Mouse (Mus musculus) adrenal gland, postnatal 36 days (tissue): ENCODE data around the gene Nek4. TPM values are rescaled to one million over a fixed set of nuclear protein-coding genes. Genes with fewer than 3 reads are reported as not detected.

Experiments used
- DNase-seq, 2 experiments: peaks; one replicate each; pipeline ENCODE4 v3.0.0; 2021; ENCODE audit warnings: mixed read lengths in 1 of 2
- total RNA-seq, 2 experiments: library from RNA; stranded (reverse); gene quantifications; 2 replicates each; pipeline ENCODE4 v1.2.3; 2021

Gene Nek4
- total RNA-seq, 2 experiments from 2014 or later, result 11.2 to 12.6 TPM

GRCm38 (mm10) chr14:30960366-30960765 lies 9.2 kb downstream of the Nek4 start:
- DNase-seq, result no peak

DNA sequence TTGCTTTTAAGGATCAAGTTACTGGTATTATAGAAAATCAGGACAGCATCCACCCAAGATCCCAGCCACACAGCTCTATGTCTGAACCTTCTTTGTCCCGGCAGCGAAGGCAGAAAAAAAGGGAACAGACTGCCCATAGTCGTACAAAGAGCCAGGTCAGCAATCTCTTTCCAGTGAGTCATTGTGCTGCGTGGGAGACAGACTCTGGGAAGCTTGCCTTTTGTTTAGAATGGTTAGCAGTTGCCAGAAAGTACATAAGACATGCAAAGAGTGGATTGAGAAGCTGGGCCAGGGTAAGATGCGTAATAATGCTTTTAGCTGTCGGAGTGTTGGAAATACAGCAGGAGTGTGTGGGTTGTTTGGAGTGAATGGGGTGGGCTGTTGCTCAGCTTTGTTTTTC lies 23.0 kb downstream of the Nek4 start:
- DNase-seq, result peak; percentile 32 to 60

- no peak for DNase-seq
Measured at GRCm38 (mm10) chr14:30976222-30976621, 25.0 kb downstream of the Nek4 start.

DNA sequence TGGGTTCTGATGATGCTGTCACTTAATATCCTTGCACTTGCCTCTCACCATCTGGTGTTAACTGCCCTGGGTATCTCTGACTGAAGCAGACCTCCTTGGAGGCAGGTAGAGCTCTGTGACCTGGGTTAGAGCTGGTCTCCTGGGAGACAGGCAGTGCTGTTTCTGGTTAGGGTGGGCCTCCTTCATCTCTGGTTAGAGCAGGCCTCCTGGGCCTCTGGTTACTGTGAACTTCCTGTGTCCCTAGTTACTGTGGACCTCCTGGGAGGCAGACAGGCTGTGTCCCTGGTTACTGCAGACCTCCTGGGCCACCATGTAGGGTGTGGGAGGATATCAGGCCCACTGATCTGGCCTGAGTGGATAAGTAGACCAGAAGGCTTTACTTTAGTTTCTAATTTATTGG lies 45.2 kb downstream of the Nek4 start:
- no peak for DNase-seq

DNA sequence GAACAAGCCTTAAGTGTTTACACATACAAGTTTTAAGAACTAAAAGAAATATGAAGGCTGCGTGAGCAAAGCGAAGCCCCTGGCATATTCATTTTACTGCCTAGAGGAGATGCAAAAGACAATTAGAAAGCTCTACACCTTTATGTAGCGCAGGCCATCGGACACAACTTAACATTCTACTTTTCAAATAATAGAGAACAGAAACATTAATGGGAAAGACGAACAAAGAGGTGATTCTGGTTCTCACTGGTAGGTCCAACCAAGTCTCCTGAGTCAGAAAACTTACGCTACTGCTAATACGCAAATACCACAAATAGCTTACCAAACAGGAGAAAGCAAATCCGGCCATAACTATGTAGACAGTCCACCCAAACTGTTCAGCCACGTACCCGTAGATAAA lies 49.2 kb downstream of the Nek4 start:
- no peak for DNase-seq

DNA sequence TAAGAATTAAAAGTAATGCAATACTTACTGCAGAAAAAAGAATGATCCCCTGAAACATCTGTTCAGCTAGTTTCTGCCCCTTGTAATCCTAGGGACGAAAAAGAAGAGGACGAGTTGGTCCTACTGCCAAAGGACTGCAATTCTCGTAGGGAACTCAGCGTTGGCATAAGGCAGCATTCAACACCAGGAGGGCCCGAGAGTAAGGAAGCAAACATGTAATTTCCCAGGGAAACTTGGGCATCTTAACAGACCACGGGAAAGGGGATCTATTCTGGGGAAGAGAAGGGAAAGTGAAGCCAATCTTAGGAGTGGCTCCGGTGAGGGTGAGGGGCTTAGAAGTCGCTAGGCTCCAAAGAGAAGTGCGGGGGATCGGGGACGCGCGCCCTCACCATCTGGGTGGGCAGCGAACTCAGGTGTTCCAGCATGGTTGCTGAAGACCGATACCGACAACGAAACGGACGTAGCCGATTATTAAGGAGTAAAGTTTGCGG lies 49.7 kb downstream of the Nek4 start:
- no peak for DNase-seq

- DNase-seq, result peak; percentile 90 to 95
Measured at GRCm38 (mm10) chr14:31001307-31002205, 50.4 kb downstream of the Nek4 start, which contains the start of the genes Glt8d1 and Spcs1. Gene Glt8d1, plus strand, starts transcription at chr14:31001400. Gene Spcs1, minus strand, starts transcription at chr14:31001672.

- DNase-seq, result no peak
Measured at GRCm38 (mm10) chr14:31004527-31004926, 53.4 kb downstream of the Nek4 start.

DNA sequence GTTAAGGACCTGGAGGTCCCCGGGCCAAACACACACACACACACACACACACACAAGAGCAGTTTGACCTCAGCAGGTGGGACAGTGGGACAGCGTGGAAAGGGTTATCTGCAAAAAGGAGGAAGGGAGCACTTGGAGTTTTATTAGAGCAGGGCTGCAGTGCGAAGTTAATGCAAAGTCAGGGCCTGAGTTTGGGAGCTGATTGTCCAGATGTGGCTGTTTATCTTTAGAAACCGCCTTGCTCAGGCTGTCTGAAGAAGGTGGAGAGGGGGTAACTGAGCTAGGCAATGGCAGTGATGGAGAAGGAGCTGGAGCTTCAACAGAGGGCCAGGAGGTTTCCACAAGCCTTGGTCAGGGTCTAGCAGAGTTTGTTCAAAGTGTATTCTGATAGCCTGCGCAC lies 55.6 kb downstream of the Nek4 start:
- no peak for DNase-seq

- DNase-seq, result no peak
Measured at GRCm38 (mm10) chr14:31011588-31011987, 60.4 kb downstream of the Nek4 start.

DNA sequence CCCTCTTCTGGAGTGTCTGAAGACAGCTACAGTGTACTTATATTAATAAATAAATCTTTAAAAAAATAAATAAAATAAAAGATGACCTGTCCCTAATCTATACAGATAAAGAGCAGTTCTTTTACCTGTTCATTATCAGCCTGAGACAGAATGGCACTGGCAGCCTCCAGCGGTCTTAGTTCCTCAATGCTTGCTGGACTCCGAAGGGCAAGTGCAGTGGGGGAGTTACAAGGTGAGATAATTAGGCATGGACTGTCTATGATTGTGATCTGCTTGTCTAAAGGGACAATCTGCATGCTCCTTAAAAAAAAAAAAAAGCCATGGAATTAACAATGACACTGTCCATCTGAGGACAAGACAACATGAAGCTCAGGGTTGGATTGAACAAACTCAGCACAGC lies 62.8 kb downstream of the Nek4 start:
- no peak for DNase-seq

GRCm38 (mm10) chr14:31016063-31016462 lies 64.9 kb downstream of the Nek4 start:
- no peak for DNase-seq

DNA sequence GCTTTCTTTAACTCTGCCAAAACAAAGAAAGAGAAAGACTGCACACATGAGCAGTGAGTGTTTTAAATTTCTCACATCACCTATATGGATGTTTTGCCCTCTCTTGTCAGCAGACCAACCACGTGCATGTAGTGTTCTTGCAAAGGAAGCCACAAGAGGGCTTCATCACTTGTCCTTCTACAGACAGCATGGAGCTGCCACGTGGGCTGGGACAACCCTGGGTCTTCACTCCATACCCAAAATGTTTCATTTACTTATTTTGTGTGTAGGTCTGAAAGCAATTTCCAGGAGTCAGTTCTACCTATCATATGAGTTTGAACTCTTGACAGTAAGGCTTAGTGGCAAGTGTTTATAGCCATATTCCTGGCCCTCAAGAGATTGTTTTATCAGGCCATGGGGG lies 66.7 kb downstream of the Nek4 start:
- peak; percentile 32 to 40 for DNase-seq

- DNase-seq, result peak; percentile 98 to 99
Measured at GRCm38 (mm10) chr14:31018860-31019291, 67.7 kb downstream of the Nek4 start, which contains the start of the genes Pbrm1 and Gnl3. Gene Pbrm1, plus strand, starts transcription at chr14:31019138. Gene Gnl3, minus strand, starts transcription at chr14:31019152.

- DNase-seq, result peak; percentile 83 to 93
Measured at GRCm38 (mm10) chr14:31019331-31020205, 68.4 kb downstream of the Nek4 start.

- no peak for DNase-seq
Measured at GRCm38 (mm10) chr14:31022579-31022978, 71.4 kb downstream of the Nek4 start.

GRCm38 (mm10) chr14:31025785-31026184 lies 74.6 kb downstream of the Nek4 start:
- peak in 1 of 2 experiments; percentile 21 for DNase-seq

Other genes with a start within 250 kb of the Nek4 start
- 10 to 100 TPM; 27.8 to 29.2 TPM for gene Sfmbt1, start 236.5 kb upstream of the Nek4 start, total RNA-seq
- gene Tmem110, start 125.8 kb upstream of the Nek4 start, total RNA-seq, result 10 to 100 TPM; 16.9 to 26.3 TPM
- gene Mustn1, start 72.2 kb upstream of the Nek4 start, total RNA-seq, result 1 to 10 TPM; 2.2 to 4.7 TPM
- gene Itih4, start 64.9 kb upstream of the Nek4 start, total RNA-seq, result 1 to 10 TPM; 4.5 to 5.3 TPM
- gene Itih3, start 27.6 kb upstream of the Nek4 start, total RNA-seq, result 1 to 10 TPM in 1 of 2 experiments, under 1 TPM in 1; 0.16 to 2.0 TPM
- gene Itih1, start 8.1 kb upstream of the Nek4 start, total RNA-seq, result under 1 TPM in 1 of 2 experiments, not detected in 1; 0.36 TPM
- gene Glt8d1, start 50.0 kb downstream of the Nek4 start, total RNA-seq, result 10 to 100 TPM; 45.8 to 49.2 TPM
- gene Spcs1, start 50.3 kb downstream of the Nek4 start, total RNA-seq, result 100 to 1,000 TPM; 240 to 257 TPM
- gene Pbrm1, start 67.8 kb downstream of the Nek4 start, total RNA-seq, result 10 to 100 TPM; 56.9 to 57.6 TPM
- gene Gnl3, start 67.8 kb downstream of the Nek4 start, total RNA-seq, result 100 to 1,000 TPM in 1 of 2 experiments, 10 to 100 TPM in 1; 70.5 to 126 TPM
- 10 to 100 TPM; 50.5 to 85.0 TPM for gene Smim4, start 177.6 kb downstream of the Nek4 start, total RNA-seq
- 10 to 100 TPM; 24.0 to 29.3 TPM for gene Nt5dc2, start 179.7 kb downstream of the Nek4 start, total RNA-seq
- 10 to 100 TPM; 61.7 to 88.5 TPM for gene Stab1, start 217.3 kb downstream of the Nek4 start, total RNA-seq